Mouse (Mus musculus) kidney, adult 11 months (tissue): ENCODE measurements around the gene Cep250.
A peak's percentile ranks its signal among the peaks of the same experiment; 100 is the strongest.
"Not testable (repeated sequence)": the region's sequence is repeated elsewhere in the genome, so short reads cannot be mapped to it uniquely, and the experiment has no call there.

ENCODE experiments used
- DNase-seq: peaks from one replicate; pipeline ENCODE4 v3.0.0; 2022

The Cep250 gene

GRCm38 (mm10) chr2:155956134-155957059 lies at the start of gene Cep250:
Gene Cep250 (plus strand): TSS chr2:155956458.
- peak; percentile 89 for DNase-seq

- no peak for DNase-seq
These were observed 41.6 kb upstream of the Cep250 start for GRCm38 (mm10) chr2:155914684-155915083.

GRCm38 (mm10) chr2:155923143-155923542 lies 33.1 kb upstream of the Cep250 start:
- DNase-seq, result no peak

GRCm38 (mm10) chr2:155925213-155925612 lies 31.0 kb upstream of the Cep250 start:
- not testable (repeated sequence) for DNase-seq

- DNase-seq, result peak; percentile 23
These were observed 27.4 kb upstream of the Cep250 start for GRCm38 (mm10) chr2:155928711-155929345.

- peak; percentile 96 for DNase-seq
These were observed 26.5 kb upstream of the Cep250 start, which contains the start of gene Uqcc1 for GRCm38 (mm10) chr2:155929531-155930442. Gene Uqcc1 (minus strand): TSS chr2:155930310.

GRCm38 (mm10) chr2:155939897-155940529 lies 16.2 kb upstream of the Cep250 start:
- DNase-seq, result no peak

GRCm38 (mm10) chr2:155940681-155941080 lies 15.6 kb upstream of the Cep250 start, which contains the start of gene Gm15557:
Gene Gm15557 (plus strand): TSS chr2:155940728.
- DNase-seq, result no peak

GRCm38 (mm10) chr2:155941697-155942442 lies 14.4 kb upstream of the Cep250 start:
- DNase-seq, result no peak

GRCm38 (mm10) chr2:155943463-155943862 lies 12.8 kb upstream of the Cep250 start:
- DNase-seq, result no peak

- no peak for DNase-seq
These were observed 11.6 kb upstream of the Cep250 start for GRCm38 (mm10) chr2:155944685-155945084.

GRCm38 (mm10) chr2:155945124-155945523 lies 11.1 kb upstream of the Cep250 start, which contains the start of gene Gdf5:
Gene Gdf5 (minus strand): TSS chr2:155945367.
- no peak for DNase-seq

- no peak for DNase-seq
These were observed 10.7 kb upstream of the Cep250 start for GRCm38 (mm10) chr2:155945580-155945979.

- DNase-seq, result no peak
These were observed 10.2 kb upstream of the Cep250 start for GRCm38 (mm10) chr2:155946069-155946468.

GRCm38 (mm10) chr2:155946499-155946898 lies 9.8 kb upstream of the Cep250 start:
- DNase-seq, result no peak

GRCm38 (mm10) chr2:155947390-155948002 lies 8.8 kb upstream of the Cep250 start:
- no peak for DNase-seq

GRCm38 (mm10) chr2:155949362-155949761 lies 6.9 kb upstream of the Cep250 start:
- no peak for DNase-seq

- peak; percentile 77 for DNase-seq
These were observed 4.3 kb upstream of the Cep250 start for GRCm38 (mm10) chr2:155952006-155952405.

GRCm38 (mm10) chr2:155959981-155960380 lies 3.7 kb downstream of the Cep250 start:
- DNase-seq, result peak; percentile 48

GRCm38 (mm10) chr2:155961862-155962261 lies 5.6 kb downstream of the Cep250 start:
- DNase-seq, result no peak

- DNase-seq, result no peak
These were observed 6.7 kb downstream of the Cep250 start for GRCm38 (mm10) chr2:155962991-155963390.
